Mouse (Mus musculus) brain, adult 2 months (tissue): ENCODE measurements at regions not wholly inside any gene's neighbourhood (a gene's known extent, or its start where the extent isn't known, plus 50 kb on each side); places are given as distances from the start of the nearest gene placed in this dataset.
A peak's percentile ranks its signal among the peaks of the same experiment; 100 is the strongest.
"Not testable (repeated sequence)": the region's sequence is repeated elsewhere in the genome, so short reads cannot be mapped to it uniquely, and the experiment has no call there.

Experiments used
- DNase-seq: peaks from one replicate; pipeline ENCODE4 v3.0.0; 2011; ENCODE audit warnings: low read depth, low spot score

DNA sequence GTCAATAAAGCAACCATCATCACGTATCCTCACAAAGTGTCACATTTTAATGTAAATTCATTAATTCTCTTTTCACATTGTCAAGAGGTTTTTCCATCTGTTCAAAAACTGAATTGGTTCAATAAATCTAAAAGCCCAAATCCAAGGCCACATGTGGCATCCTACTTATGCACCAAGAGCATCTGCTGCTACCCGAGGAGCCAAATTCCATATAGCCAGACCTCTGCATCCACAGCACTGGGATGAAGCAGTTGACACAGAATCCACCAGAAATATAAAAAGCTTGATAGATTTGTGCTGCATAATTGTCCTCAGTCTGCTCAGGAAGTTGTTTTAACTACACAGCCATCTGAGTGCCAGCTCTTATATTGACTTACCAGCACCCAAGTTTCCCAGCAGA is 164.4 kb upstream of the Tram1l1 start:
- DNase-seq, result peak; percentile 2

GRCm38 (mm10) chr3:124157858-124158655 is 162.6 kb upstream of the Tram1l1 start:
- DNase-seq, result peak; percentile 75

DNA sequence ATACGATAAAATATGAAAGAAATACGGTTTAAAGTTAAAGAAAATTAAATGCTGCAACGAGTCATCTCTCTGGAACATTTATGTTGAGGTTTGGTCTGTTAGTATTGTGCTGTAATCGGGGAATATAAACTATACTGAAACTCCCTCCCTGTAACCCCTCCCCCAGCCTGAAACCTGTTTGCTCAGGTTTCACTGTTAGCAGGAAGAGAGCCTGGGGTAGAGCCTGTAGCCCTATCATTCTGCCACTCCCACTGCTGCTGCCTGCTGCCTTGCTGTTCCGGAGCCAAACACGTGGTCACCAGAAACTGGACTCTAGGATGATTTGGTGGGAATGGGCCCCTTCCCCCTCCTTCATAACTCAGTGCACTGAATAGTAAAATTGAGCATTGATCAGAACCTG is 127.3 kb upstream of the Tram1l1 start:
- not testable (repeated sequence) for DNase-seq

GRCm38 (mm10) chr3:124200226-124200940 is 120.3 kb upstream of the Tram1l1 start:
- not testable (repeated sequence) for DNase-seq

- DNase-seq, result no peak
Observed at GRCm38 (mm10) chr3:124217131-124217530, 103.5 kb upstream of the Tram1l1 start.

DNA sequence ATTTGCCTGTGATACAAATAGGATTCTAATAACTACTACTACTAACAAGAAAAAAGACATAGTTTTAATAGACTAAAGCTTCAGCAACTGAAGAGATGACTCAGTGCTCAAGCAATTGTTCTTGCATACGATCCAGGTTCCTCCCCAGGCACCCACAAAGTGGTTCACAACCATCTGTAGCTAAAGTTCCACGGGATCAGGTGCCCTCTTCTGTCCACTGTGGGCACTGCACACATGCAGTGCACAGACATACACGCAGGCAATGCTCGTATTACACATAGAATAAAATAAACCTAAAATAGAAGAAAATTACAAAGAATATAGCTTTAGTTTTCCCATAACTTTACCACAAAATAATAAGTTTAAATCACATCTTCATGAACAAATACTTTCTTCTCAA is 94.7 kb upstream of the Tram1l1 start:
- DNase-seq, result peak; percentile 7

- DNase-seq, result no peak
Observed at GRCm38 (mm10) chr3:124227701-124228100, 93.0 kb upstream of the Tram1l1 start.

DNA sequence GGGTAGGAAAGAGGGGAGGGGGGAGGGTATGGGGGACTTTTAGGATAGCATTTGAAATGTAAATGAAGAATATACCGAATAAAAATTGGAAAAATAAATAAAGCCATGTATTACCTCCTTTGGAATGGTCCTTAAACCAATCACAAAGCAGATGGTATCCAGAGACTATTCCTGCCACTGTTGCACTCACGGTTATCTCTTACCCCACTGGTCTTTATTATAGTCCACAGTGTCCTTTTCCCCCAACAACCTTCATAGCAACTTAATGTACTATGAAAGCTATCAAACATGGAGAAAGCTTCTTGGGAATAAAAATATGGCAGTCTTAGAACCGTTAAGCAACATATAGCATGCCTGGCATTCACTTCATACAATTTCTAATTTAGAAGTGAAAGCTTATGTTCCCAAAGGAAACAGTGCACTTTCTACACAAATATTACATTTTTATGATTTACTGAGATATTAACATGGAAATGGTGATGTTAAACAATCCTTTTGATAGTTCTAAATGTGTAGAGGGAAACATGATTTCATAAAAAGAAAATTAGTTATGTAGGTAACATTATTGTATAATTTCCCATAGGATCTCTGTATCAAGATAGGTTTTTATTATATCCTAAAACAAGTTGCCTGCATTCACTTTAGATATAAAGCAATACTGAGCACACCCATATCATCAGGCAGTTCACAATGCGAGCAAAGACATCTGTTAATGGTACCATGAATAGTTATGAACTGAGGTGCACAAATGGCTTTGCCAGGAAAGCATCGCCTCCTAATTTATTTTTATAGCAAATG is 79.5 kb upstream of the Tram1l1 start:
- peak; percentile 1 for DNase-seq

GRCm38 (mm10) chr3:124241734-124242006 is 79.0 kb upstream of the Tram1l1 start:
- DNase-seq, result no peak

DNA sequence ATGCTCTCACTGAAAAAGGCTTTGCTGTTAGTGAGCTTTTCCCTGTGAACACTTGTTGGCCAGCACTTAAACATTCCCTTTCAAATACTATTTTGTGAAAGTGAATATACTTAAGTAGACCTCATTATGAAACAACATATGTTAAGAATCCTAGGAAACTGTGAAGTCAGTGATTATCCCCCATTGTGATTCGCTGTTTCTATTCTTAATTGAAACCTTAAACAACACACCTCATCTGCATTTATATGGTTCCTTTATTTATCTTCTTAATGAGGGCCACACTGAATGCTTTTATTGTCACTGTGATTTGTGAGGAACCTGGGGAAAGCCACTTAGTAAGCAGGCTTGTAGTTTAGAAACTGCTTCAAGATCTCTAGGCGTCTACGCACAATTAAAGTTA is 58.5 kb upstream of the Tram1l1 start:
- no peak for DNase-seq

DNA sequence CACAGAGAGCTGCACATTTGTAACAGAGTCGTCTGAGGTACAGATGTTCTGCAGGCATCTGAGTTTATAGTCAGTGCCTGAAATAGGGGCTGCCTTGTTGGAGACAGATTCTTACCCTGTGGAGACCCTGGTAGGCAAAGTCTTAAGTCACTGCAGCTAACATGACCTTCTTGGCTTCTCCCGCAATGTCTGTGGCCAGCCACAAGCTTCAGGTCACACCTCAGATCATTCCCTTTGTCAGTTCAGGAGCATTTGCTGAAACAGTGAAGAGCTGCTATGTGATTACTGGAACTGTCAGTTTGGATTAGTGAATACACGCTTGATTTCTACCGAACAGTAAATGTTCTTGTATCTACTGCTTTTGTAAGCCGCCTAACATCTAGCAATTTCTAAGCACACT is 53.8 kb upstream of the Tram1l1 start:
- peak; percentile 57 for DNase-seq

DNA sequence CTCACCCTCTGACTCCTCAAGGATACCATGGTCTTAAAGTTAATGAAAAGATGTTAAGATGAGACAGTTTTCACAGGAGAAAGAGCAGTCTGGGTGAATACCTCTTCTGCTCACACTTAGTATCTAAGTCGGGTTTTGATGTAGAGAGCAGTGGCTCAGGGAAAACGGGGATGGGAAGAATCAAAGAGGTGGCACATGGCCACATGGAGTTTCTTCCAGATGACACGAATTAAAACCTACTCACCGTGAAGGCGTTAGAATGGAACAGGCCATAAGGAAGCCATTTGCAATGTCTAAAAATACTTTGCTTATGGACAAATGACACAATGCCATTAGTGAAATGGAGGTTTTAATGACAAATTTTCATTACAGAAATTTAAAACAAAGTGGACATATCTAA is 50.1 kb upstream of the Tram1l1 start:
- DNase-seq, result peak; percentile 34
